Comparison of ENCODE assay signal across 10 mouse cellular contexts in the genomic region with DNA sequence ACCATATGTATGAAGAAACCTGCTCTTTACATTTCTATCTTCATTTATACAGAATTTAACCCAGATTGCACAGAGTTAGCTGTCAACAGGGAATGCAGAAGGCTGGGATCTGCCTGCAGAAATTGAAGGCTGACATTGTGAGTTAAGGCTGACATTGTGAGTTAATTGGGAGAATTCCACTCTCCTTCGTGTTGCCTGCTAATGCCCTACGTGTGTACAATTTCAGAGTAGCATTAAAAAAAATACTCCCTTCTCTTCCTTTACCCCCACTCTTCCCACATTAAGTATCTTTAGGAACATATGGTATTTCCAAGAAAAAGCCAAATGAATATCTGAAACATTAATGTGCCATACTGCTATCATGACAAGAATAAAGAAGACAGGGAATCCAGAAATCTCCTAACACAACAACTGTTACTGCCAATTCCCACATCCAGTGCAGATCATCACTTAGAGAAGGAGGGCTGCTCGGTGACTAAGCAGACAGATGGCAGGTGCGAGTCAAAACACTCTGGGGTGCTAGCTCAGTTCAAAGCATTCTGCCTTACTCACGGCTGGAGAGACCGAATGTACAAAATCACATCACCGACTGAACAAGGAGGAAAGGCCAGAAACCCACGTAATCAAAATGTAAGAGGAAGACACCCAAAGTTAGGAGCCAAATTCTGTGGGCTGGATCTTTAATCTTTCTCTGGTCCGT. TPM values are rescaled to one million over a fixed set of nuclear protein-coding genes. Genes with fewer than 3 reads are reported as not detected.
DNase-seq lines count a peak whose midpoint lies in the region; ATAC-seq lines count a peak whose summit lies in the region.
"Had no signal": no experiment of that assay in that cellular context is flagged by ENCODE, and none has a peak within 500 bp of the region (broad histone marks: within the 10 kb centered on the region; RNA-seq: fewer than 3 reads in every experiment).

No protein-coding gene starts in this region.

- H3K4me1 ChIP-seq in embryonic facial prominence, embryonic 14.5 days (ENCODE audit: control insufficient read depth, insufficient read depth, low read length), result no peaks in the 10 kb centered on the region
- no peaks in the 10 kb centered on the region for H3K4me1 ChIP-seq in embryonic facial prominence, embryonic 10.5 days
- H3K4me1 ChIP-seq in hindbrain, embryonic 14.5 days (replicated peaks; ENCODE audit: control insufficient read depth, insufficient read depth, low read length), result peaks cover 7% of the 10 kb centered on the region; the same call in 1 of the 2 replicates
- H3K4me1 ChIP-seq in intestine, embryonic 15.5 days (replicated peaks), result no peaks in the 10 kb centered on the region
- H3K4me1 ChIP-seq: stomach, embryonic 15.5 days had no signal

- H3K4me3 ChIP-seq in embryonic facial prominence, embryonic 14.5 days (ENCODE audit: low read depth, low read length), result no peak overlapping the region
- no peak overlapping the region for H3K4me3 ChIP-seq in embryonic facial prominence, embryonic 10.5 days
- H3K4me3 ChIP-seq in hindbrain, embryonic 14.5 days (replicated peaks; ENCODE audit: low read length), result no peak overlapping the region
- no peak overlapping the region for H3K4me3 ChIP-seq in intestine, embryonic 15.5 days (replicated peaks)
- H3K4me3 ChIP-seq: midbrain, embryonic 12.5 days; stomach, embryonic 15.5 days had no signal

- H3K4me2 ChIP-seq in embryonic facial prominence, embryonic 14.5 days (ENCODE audit: low read depth, low read length), result 0 out of 2 replicates have a peak overlapping the region, but pooled peaks have one; percentile 24
- peak overlapping the region; percentile 30 for H3K4me2 ChIP-seq in hindbrain, embryonic 14.5 days (replicated peaks)
- no peak overlapping the region for H3K4me2 ChIP-seq in intestine, embryonic 15.5 days (replicated peaks)
- H3K4me2 ChIP-seq: midbrain, embryonic 12.5 days; stomach, embryonic 15.5 days had no signal

- H3K27ac ChIP-seq in embryonic facial prominence, embryonic 14.5 days (replicated peaks; ENCODE audit: low read depth, low read length), result no peak overlapping the region
- H3K27ac ChIP-seq in embryonic facial prominence, embryonic 10.5 days (replicated peaks), result no peak overlapping the region
- peak overlapping the region; percentile 68 for H3K27ac ChIP-seq in hindbrain, embryonic 14.5 days
- H3K27ac ChIP-seq in intestine, embryonic 15.5 days, result no peak overlapping the region
- H3K27ac ChIP-seq: midbrain, embryonic 12.5 days; stomach, embryonic 15.5 days had no signal

- H3K36me3 ChIP-seq in embryonic facial prominence, embryonic 14.5 days (ENCODE audit: control insufficient read depth, insufficient read depth, low read length), result no peaks in the 10 kb centered on the region
- no peaks in the 10 kb centered on the region for H3K36me3 ChIP-seq in embryonic facial prominence, embryonic 10.5 days (replicated peaks)
- no peaks in the 10 kb centered on the region for H3K36me3 ChIP-seq in hindbrain, embryonic 14.5 days (replicated peaks; ENCODE audit: control insufficient read depth, insufficient read depth)
- no peaks in the 10 kb centered on the region for H3K36me3 ChIP-seq in intestine, embryonic 15.5 days
- H3K36me3 ChIP-seq: midbrain, embryonic 12.5 days; stomach, embryonic 15.5 days had no signal

- no peaks in the 10 kb centered on the region for H3K9me3 ChIP-seq in embryonic facial prominence, embryonic 14.5 days (ENCODE audit: control insufficient read depth, low read length)
- H3K9me3 ChIP-seq in embryonic facial prominence, embryonic 10.5 days, result no peaks in the 10 kb centered on the region
- no peaks in the 10 kb centered on the region for H3K9me3 ChIP-seq in hindbrain, embryonic 14.5 days (ENCODE audit: control insufficient read depth, low read length)
- H3K9me3 ChIP-seq in intestine, embryonic 15.5 days, result no peaks in the 10 kb centered on the region
- H3K9me3 ChIP-seq: midbrain, embryonic 12.5 days; stomach, embryonic 15.5 days had no signal

- no peak overlapping the region for H3K9ac ChIP-seq in embryonic facial prominence, embryonic 14.5 days (ENCODE audit: low read depth, low read length)
- H3K9ac ChIP-seq in hindbrain, embryonic 14.5 days, result peak overlapping the region; percentile 31; the same call in 1 of the 2 replicates
- H3K9ac ChIP-seq in intestine, embryonic 15.5 days, result no peak overlapping the region
- H3K9ac ChIP-seq: midbrain, embryonic 12.5 days; stomach, embryonic 15.5 days had no signal

- no peak; the same call in 1 of the 2 replicates for ATAC-seq in embryonic facial prominence, embryonic 14.5 days (ENCODE audit: low read depth)
- ATAC-seq in hindbrain, embryonic 14.5 days (ENCODE audit: low FRiP score), result peak; percentile 76; the same call in 1 of the 2 replicates
- ATAC-seq in monocyte, adult 5-6 weeks (replicated peaks; ENCODE audit: insufficient number of reproducible peaks, low FRiP score, low TSS enrichment, poor library complexity, severe bottlenecking), result no peak
- ATAC-seq in intestine, embryonic 15.5 days, result no peak

- peak; percentile 13 for DNase-seq in embryonic facial prominence, embryonic 14.5 days (ENCODE audit: low spot score)
- no peak for DNase-seq in embryonic facial prominence, embryonic 10.5 days (ENCODE audit: low spot score)
- DNase-seq in cerebellum, adult 11-12 months, result peak; percentile 53
- peak; percentile 33 for DNase-seq in hindbrain, embryonic 14.5 days (ENCODE audit: low spot score)
- peak; percentile 38 for DNase-seq in left cerebral cortex, postnatal 4 days
- no peak for DNase-seq in heart, postnatal 36 days

- H3K27me3 ChIP-seq in embryonic facial prominence, embryonic 14.5 days (replicated peaks; ENCODE audit: control insufficient read depth, insufficient read depth, low read length), result no peaks in the 10 kb centered on the region
- H3K27me3 ChIP-seq in embryonic facial prominence, embryonic 10.5 days (replicated peaks; ENCODE audit: low read depth, poor library complexity, severe bottlenecking), result no peaks in the 10 kb centered on the region
- no peaks in the 10 kb centered on the region for H3K27me3 ChIP-seq in hindbrain, embryonic 14.5 days (ENCODE audit: control insufficient read depth, insufficient read depth, low read length)
- H3K27me3 ChIP-seq in intestine, embryonic 15.5 days (replicated peaks), result no peaks in the 10 kb centered on the region
- H3K27me3 ChIP-seq: midbrain, embryonic 12.5 days; stomach, embryonic 15.5 days had no signal

- intact Hi-C loops in left cerebral cortex, postnatal 4 days (cut with DNase I), result loop anchor here (5.0 kb wide), 1 partner anchor 119 kb away; no protein-coding TSS in a partner anchor
- intact Hi-C loops in heart, postnatal 36 days (cut with DNase I), result loop anchor here (1.0 to 2.0 kb wide), 2 partner anchors 122 to 203 kb away; no protein-coding TSS in a partner anchor

- WGBS in embryonic facial prominence, embryonic 14.5 days, result 44% methylated on average over 9 of the region's 9 CpGs
- 63% methylated on average over 9 of the region's 9 CpGs for WGBS in embryonic facial prominence, embryonic 10.5 days
- WGBS in hindbrain, embryonic 14.5 days, result 45% methylated on average over 9 of the region's 9 CpGs
- WGBS in intestine, embryonic 15.5 days, result 49% methylated on average over 9 of the region's 9 CpGs

RNA-seq across cellular contexts. Expression of gene Lca5, which starts 47.0 kb away (rescaled TPM):
- 19.5 and 20.3 TPM in 2 replicates for polyA plus RNA-seq in embryonic facial prominence, embryonic 14.5 days (2014; fragmentation: Nextera tagmentation; extraction: Ambion mirVana)
- polyA plus RNA-seq in embryonic facial prominence, embryonic 10.5 days (2016; fragmentation: Nextera tagmentation; extraction: Ambion mirVana), result 17.9 and 18.1 TPM in 2 replicates
- 18.4 and 19.6 TPM in 2 replicates for polyA plus RNA-seq in hindbrain, embryonic 14.5 days (2014; fragmentation: Nextera tagmentation; extraction: Ambion mirVana)
- 10 to 100 TPM; 30.3 to 37.5 TPM for total RNA-seq in left cerebral cortex, postnatal 4 days (2021)
- total RNA-seq in monocyte, adult 5-6 weeks (2017), result 0.67 to 6.3 TPM (median 4.6 TPM) in 3 replicates
- total RNA-seq in heart, postnatal 36 days (2021), result 1 to 10 TPM; 3.8 TPM
- 10.0 and 10.7 TPM in 2 replicates for polyA plus RNA-seq in intestine, embryonic 15.5 days (2015; fragmentation: Nextera tagmentation; extraction: Ambion mirVana)

Comparison
In these comparisons a context has a peak if more than half of its experiments do, and no peak if none do; other contexts are left out.
1. DNase-seq: peak in embryonic facial prominence, embryonic 14.5 days (single experiment), cerebellum, adult 11-12 months (single experiment), hindbrain, embryonic 14.5 days (single experiment) and left cerebral cortex, postnatal 4 days (single experiment); none in embryonic facial prominence, embryonic 10.5 days (single experiment) and heart, postnatal 36 days (0 of 2).